Mouse (Mus musculus) E14TG2a.4 (cell line): ENCODE measurements at regions not wholly inside any gene's neighbourhood (a gene's known extent, or its start where the extent isn't known, plus 50 kb on each side); places are given as distances from the start of the nearest gene placed in this dataset.

ENCODE experiments used
- H3K27me3 ChIP-seq: 2 replicates; pipeline ENCODE4 v1.6.1; 2014; ENCODE audit warnings: low read length, control low read depth; ENCODE audit not compliant: insufficient read depth
- H3K36me3 ChIP-seq: 2 replicates; pipeline ENCODE4 v1.6.1; 2014; ENCODE audit warnings: low read length, control low read depth; ENCODE audit not compliant: insufficient read depth
- H3K4me1 ChIP-seq: replicated peaks from 2 replicates; pipeline ENCODE4 v1.6.1; 2014; ENCODE audit warnings: low read depth, low read length, control low read depth
- H3K4me3 ChIP-seq: replicated peaks from 2 replicates; pipeline ENCODE4 v1.5.1; 2014; ENCODE audit warnings: mild to moderate bottlenecking, low read length
- H3K9me3 ChIP-seq: 2 replicates; pipeline ENCODE4 v1.6.1; 2014; ENCODE audit warnings: low read length, control low read depth
- CTCF ChIP-seq: conservative IDR thresholded peaks from 2 replicates; pipeline ENCODE4 v1.5.1; 2014; ENCODE audit warnings: low read length
- NANOG ChIP-seq: IDR thresholded peaks from 2 replicates; pipeline ENCODE4 v1.6.1; 2014; ENCODE audit warnings: borderline replicate concordance, low read length, mixed read lengths
- POU5F1 ChIP-seq: IDR thresholded peaks from 2 replicates; pipeline ENCODE4 v1.6.1; 2014; ENCODE audit warnings: low read length, borderline replicate concordance

DNA sequence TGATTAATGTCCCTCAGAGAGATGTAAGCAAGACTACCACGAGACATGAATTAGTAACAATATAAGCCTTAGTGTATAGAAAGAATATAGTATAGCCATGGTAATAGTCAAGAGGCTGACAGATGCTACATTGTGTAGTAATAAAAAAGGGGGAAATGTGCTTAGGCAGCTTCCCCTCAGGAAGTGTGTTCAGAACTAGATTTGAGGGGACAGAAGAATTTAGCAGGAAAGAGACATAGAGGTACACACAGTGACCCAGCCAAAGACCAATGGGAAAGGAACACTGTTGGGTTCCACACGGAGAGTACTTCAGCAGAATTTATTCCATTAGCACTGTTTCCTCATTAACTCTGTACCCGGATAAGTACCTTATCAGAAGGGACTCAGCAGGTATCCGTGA lies 614.0 kb upstream of the Fam92a start:
- H3K4me1 ChIP-seq = no peaks in the 10 kb centered on the region
- H3K4me3 ChIP-seq = no peak overlapping the region
- H3K36me3 ChIP-seq = no peaks in the 10 kb centered on the region
- TF ChIP-seq CTCF (no peak), NANOG (no peak), POU5F1 (no peak)
- H3K27me3 ChIP-seq = no peaks in the 10 kb centered on the region
- peaks cover 3% of the 10 kb centered on the region; the same call in 1 of the 2 replicates for H3K9me3 ChIP-seq

DNA sequence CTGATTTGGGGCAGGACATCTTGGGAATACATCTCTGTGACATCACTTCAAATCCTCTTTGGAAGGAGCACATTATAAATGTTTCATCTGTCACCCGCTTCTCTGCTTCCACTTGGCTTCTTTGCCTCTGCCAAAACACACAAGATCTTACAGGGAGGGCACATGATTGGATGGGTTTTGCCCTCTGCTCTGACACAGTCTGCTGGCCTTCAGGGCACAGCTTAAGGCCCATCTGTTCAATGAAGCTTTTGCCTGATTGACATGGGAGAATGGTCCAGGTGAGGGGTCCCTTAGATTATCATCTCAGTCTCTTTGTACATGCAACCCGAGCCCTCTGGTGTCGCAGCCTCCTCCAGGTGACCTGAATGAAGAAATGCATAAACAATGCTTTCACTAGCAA lies 612.7 kb upstream of the Fam92a start:
- H3K4me1 ChIP-seq = no peaks in the 10 kb centered on the region
- TF ChIP-seq CTCF (no peak), NANOG (no peak), POU5F1 (no peak)
- H3K27me3 ChIP-seq = no peaks in the 10 kb centered on the region
- H3K9me3 ChIP-seq = peaks cover 3% of the 10 kb centered on the region; the same call in 1 of the 2 replicates
- no peak overlapping the region for H3K4me3 ChIP-seq
- no peaks in the 10 kb centered on the region for H3K36me3 ChIP-seq

DNA sequence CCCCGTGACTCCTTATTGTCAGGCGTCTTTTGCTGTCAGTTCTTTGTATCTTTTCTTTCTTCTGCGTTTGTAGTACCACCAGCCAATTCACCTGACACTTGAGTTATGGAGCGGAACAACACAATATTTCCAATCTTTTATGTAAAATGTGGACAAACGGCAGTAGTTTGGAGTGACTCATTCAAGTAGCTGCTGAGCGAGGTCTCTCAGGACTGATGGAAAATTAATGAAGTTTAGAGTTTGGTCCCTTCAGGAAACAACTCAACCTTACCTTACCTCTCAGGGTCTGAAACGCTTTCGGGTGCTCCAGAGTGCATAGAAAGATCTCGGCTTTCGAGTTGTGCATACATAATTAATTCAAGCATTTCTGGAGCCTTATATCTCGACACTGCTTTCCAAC lies 612.3 kb upstream of the Fam92a start:
- Histone ChIP-seq H3K9me3 (peaks cover 3% of the 10 kb centered on the region; the same call in 1 of the 2 replicates), H3K4me1 (no peaks in the 10 kb centered on the region)

DNA sequence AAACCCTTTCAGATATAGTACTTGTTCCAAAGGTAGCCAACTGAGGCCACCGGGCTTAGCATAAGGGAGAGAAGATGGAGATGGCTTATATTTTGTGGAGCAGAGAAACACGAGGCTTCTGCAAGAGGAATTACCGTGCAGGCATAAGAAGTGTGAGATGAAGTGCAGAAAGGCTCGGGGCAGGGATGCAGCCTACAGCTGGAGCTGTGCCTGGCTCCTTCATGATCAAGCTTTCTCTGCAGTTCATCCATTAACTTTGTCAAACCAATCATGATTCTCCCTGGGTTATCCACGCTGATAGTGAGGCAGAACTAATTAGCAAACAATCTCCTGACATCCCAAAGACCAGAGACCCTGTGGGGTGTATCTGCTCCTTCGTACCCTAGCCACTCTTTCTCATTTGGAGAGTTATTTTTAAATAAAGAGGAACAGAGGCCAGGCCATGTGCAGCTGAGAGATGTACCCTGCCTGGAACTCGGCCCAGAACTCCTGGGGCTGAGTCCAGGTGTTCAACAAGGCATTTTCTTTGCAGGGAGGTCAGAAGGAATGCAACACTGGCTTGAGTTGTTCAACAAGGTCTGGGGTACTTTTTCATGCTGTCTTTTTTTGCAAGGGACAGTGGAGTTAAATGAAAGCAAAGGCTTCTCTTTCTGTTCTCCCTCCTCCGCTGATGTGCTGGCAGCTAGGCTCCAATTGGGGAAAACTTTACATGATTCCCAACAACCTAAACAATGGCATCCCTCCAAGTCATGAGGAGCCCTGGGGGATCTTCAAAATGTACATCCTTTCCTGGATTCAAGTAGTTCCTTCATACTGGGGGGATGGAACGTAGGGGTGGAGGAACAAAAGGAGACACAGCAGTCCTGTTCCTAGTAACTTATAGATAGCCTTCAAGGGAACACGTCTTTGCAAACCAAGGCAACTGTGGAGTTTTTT lies 610.4 kb upstream of the Fam92a start:
- H3K27me3 ChIP-seq = no peaks in the 10 kb centered on the region
- TF ChIP-seq POU5F1 (no peak), NANOG (no peak), CTCF (no peak)
- H3K4me3 ChIP-seq = no peak overlapping the region
- no peaks in the 10 kb centered on the region for H3K4me1 ChIP-seq
- peaks cover 3% of the 10 kb centered on the region; the same call in 1 of the 2 replicates for H3K9me3 ChIP-seq
- H3K36me3 ChIP-seq = no peaks in the 10 kb centered on the region

More for the DNA sequence above, 612.3 kb upstream of the Fam92a start:
- Histone ChIP-seq H3K27me3 (no peaks in the 10 kb centered on the region), H3K4me3 (no peak overlapping the region), H3K36me3 (no peaks in the 10 kb centered on the region)
- TF ChIP-seq NANOG (no peak), POU5F1 (no peak), CTCF (no peak)

DNA sequence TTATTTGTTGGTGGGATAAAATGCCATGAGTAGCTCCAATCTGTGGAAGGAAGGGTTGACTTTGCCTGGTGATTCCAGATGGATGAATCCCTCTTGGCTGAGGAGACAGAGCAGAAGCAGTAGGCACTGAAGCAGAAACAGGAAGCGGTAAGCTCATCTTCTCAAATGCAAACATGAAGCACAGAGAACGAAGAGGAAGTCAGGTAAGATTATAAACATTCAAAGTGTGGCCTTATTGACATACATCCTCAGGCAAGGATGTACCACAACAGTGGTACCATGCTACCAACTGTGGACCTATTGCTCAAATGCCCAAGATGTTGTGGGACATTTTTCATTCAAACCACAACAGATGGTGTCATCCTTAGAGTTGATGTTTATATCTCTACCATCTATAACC lies 608.4 kb upstream of the Fam92a start:
- peaks cover 5% of the 10 kb centered on the region for H3K4me1 ChIP-seq
- H3K4me3 ChIP-seq = no peak overlapping the region
- peaks cover 3% of the 10 kb centered on the region; the same call in 1 of the 2 replicates for H3K9me3 ChIP-seq
- H3K27me3 ChIP-seq = no peaks in the 10 kb centered on the region
- TF ChIP-seq CTCF = no peak
- no peak for TF ChIP-seq POU5F1
- TF ChIP-seq NANOG = no peak
- no peaks in the 10 kb centered on the region for H3K36me3 ChIP-seq

DNA sequence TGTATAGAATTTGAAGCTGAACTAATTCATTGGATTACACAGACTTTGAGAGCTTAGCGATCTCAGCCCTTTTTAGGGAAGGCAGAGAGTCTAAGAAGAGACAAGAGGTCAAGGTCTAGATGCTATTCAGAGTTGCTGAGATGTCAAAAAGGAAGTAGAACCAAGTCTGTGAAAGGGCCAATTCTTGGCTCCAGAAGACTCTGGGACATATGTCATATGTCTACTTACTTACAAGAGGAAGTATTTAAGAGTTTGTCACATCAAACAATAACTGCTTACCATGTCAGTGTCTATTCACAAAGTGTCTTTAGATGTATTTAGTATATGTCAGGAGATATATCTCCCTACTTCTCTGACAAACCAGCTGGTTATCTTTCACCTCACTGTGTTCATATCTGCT lies 607.4 kb upstream of the Fam92a start:
- Histone ChIP-seq H3K27me3 (no peaks in the 10 kb centered on the region), H3K36me3 (no peaks in the 10 kb centered on the region), H3K4me3 (no peak overlapping the region), H3K9me3 (peaks cover 3% of the 10 kb centered on the region; the same call in 1 of the 2 replicates), H3K4me1 (peaks cover 14% of the 10 kb centered on the region)
- TF ChIP-seq NANOG (no peak), POU5F1 (no peak), CTCF (no peak)

DNA sequence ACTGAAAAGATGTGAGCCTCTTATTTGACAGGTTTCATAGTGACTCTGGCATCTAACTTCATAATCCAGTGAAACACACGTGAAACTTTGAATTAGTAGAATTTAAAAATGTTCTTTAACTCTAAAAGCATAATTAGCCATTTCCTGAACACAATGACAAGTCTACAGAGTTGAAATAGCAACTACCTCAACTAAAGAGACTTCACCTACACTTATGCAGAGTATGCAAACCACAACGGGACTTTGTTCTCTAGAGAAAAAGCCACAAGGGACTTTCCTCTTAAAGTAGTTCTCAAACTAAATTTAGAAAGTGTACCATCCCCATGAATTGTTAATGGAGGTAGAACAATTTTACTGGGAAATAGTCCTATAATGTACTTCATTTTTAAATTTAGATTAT lies 606.3 kb upstream of the Fam92a start:
- TF ChIP-seq NANOG (no peak), CTCF (no peak), POU5F1 (no peak)
- Histone ChIP-seq H3K36me3 (no peaks in the 10 kb centered on the region), H3K4me3 (no peak overlapping the region), H3K4me1 (peaks cover 25% of the 10 kb centered on the region), H3K27me3 (no peaks in the 10 kb centered on the region), H3K9me3 (no peaks in the 10 kb centered on the region)

DNA sequence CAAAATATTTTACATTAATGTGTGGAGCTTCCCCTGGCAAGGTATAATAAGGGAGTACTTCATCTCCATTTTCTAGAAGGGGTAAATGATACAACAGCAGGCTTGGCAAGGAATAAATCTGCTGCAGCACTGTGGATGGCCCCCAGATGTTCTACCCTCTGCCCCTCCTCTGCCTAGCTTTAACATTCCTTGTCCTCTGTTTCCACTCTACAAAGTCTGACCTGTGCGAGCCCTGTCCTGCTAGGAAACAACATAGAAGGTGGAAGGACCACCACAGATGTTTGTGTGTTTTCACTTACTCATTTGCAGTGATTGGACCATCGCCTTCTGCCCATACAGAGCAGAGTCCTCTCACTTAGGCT lies 604.4 kb upstream of the Fam92a start:
- no peak for TF ChIP-seq NANOG
- no peak for TF ChIP-seq POU5F1
- TF ChIP-seq CTCF = no peak
- H3K36me3 ChIP-seq = no peaks in the 10 kb centered on the region
- no peak overlapping the region for H3K4me3 ChIP-seq
- no peaks in the 10 kb centered on the region for H3K9me3 ChIP-seq
- H3K4me1 ChIP-seq = peaks cover 38% of the 10 kb centered on the region
- no peaks in the 10 kb centered on the region for H3K27me3 ChIP-seq

DNA sequence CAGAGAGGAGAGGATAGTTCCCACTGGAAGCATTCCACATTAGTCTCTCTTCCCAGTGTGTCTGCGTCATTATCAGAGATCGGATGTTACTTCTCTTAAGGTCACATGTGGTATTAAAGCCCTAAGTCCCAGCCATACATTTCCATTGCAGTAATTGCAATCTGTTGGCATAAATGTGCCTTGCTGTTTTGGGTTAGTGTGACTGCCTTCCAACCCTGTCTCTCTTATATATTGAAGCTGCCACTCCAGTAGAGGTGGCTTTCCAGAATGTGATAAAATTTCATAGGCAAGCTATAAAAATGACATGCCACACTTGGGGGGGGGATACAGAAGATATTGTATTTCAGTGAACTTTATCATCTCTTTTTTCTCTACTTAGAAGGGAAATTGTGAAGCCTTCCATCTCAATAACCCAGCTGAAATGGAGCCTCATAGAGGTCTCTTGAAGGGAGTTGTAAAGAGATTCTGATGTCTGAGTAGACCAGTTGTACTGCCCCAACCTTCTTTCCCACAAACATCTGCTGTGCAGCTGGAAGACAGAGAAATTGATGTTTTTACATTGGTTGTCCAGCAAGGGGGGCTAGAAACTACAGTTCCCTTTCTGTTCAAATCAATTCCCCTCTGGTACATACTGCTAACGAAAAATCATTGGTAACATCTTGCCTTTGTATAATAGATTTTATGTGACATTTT lies 603.9 kb upstream of the Fam92a start:
- H3K4me1 ChIP-seq = peaks cover 43% of the 10 kb centered on the region
- H3K36me3 ChIP-seq = no peaks in the 10 kb centered on the region
- H3K4me3 ChIP-seq = no peak overlapping the region
- no peaks in the 10 kb centered on the region for H3K27me3 ChIP-seq
- no peak for TF ChIP-seq NANOG
- no peak for TF ChIP-seq POU5F1
- no peaks in the 10 kb centered on the region for H3K9me3 ChIP-seq
